Mouse (Mus musculus) urinary bladder, adult 2 months (tissue): ENCODE measurements around the gene Olfr221. TPM values are rescaled to one million over a fixed set of nuclear protein-coding genes. Genes with fewer than 3 reads are reported as not detected.
"Not testable (repeated sequence)": the region's sequence is repeated elsewhere in the genome, so short reads cannot be mapped to it uniquely, and the experiment has no call there.

Source experiments
- DNase-seq: peaks from one replicate; pipeline ENCODE4 v3.0.0; 2022; ENCODE audit warnings: low spot score
- polyA plus RNA-seq: library from polyadenylated mRNA; depleted of rRNA; stranded (reverse); fragments of >200 nt; gene quantifications from 2 replicates; pipeline ENCODE4 v1.2.3, GENCODE M21; 2012; rRNA removed

Olfr221 gene
- polyA plus RNA-seq, result not detected in 2 replicates

- not testable (repeated sequence) for DNase-seq
These were observed at the start of gene Olfr221 for GRCm38 (mm10) chr14:52042359-52042758. Gene Olfr221, minus strand, starts transcription at chr14:52042459.

- no peak for DNase-seq
These were observed 40.8 kb upstream of the Olfr221 start for GRCm38 (mm10) chr14:52083083-52083482.

- no peak for DNase-seq
These were observed 29.4 kb upstream of the Olfr221 start for GRCm38 (mm10) chr14:52071599-52072137.

- DNase-seq, result no peak
These were observed 23.9 kb upstream of the Olfr221 start for GRCm38 (mm10) chr14:52066135-52066534.

- no peak for DNase-seq
These were observed 19.5 kb upstream of the Olfr221 start for GRCm38 (mm10) chr14:52061798-52062197.

GRCm38 (mm10) chr14:52060800-52061199, 18.5 kb upstream of the Olfr221 start:
- no peak for DNase-seq

- no peak for DNase-seq
These were observed 17.7 kb upstream of the Olfr221 start for GRCm38 (mm10) chr14:52059982-52060381.

- not testable (repeated sequence) for DNase-seq
These were observed 10.5 kb upstream of the Olfr221 start for GRCm38 (mm10) chr14:52052720-52053119.

GRCm38 (mm10) chr14:52045966-52046565, 3.8 kb upstream of the Olfr221 start:
- DNase-seq, result no peak

- DNase-seq, result no peak
These were observed 2.8 kb upstream of the Olfr221 start for GRCm38 (mm10) chr14:52044901-52045678.

- no peak for DNase-seq
These were observed 1.2 kb upstream of the Olfr221 start for GRCm38 (mm10) chr14:52043446-52043845.

- DNase-seq, result no peak
These were observed 2.9 kb downstream of the Olfr221 start for GRCm38 (mm10) chr14:52039332-52039731.

GRCm38 (mm10) chr14:52035926-52036325, 6.3 kb downstream of the Olfr221 start:
- DNase-seq, result no peak

- no peak for DNase-seq
These were observed 15.9 kb downstream of the Olfr221 start for GRCm38 (mm10) chr14:52026342-52026741.

GRCm38 (mm10) chr14:52024133-52024532, 18.1 kb downstream of the Olfr221 start:
- no peak for DNase-seq

- DNase-seq, result peak; percentile 71
These were observed 19.4 kb downstream of the Olfr221 start for GRCm38 (mm10) chr14:52022709-52023459.

GRCm38 (mm10) chr14:52022244-52022708, 20.0 kb downstream of the Olfr221 start:
- DNase-seq, result no peak

GRCm38 (mm10) chr14:52021568-52022212, 20.6 kb downstream of the Olfr221 start:
- no peak for DNase-seq

- no peak for DNase-seq
These were observed 21.1 kb downstream of the Olfr221 start for GRCm38 (mm10) chr14:52021138-52021529.

- no peak for DNase-seq
These were observed 21.6 kb downstream of the Olfr221 start, which contains the start of gene Zfp219 for GRCm38 (mm10) chr14:52020486-52021137. Gene Zfp219, minus strand, starts transcription at chr14:52020733.
